Mouse (Mus musculus) embryo, embryonic 11.5 days (tissue): ENCODE results near the gene Zfp414.

ENCODE experiments used
- DNase-seq: peaks from one replicate; pipeline ENCODE4 v3.0.0-alpha.2; 2012; ENCODE audit warnings: low read depth, low spot score

Gene Zfp414

GRCm38 (mm10) chr17:33649781-33650475 is 21.0 kb downstream of the Zfp414 start:
- DNase-seq: no peak

- no peak for DNase-seq
Measured at GRCm38 (mm10) chr17:33666813-33667212, 37.9 kb downstream of the Zfp414 start.

GRCm38 (mm10) chr17:33669681-33670080 is 40.8 kb downstream of the Zfp414 start:
- DNase-seq: no peak

- no peak for DNase-seq
Measured at GRCm38 (mm10) chr17:33673837-33674236, 44.9 kb downstream of the Zfp414 start.

- DNase-seq: no peak
Measured at GRCm38 (mm10) chr17:33675452-33675851, 46.6 kb downstream of the Zfp414 start.

- no peak for DNase-seq
Measured at GRCm38 (mm10) chr17:33676086-33676485, 47.2 kb downstream of the Zfp414 start.

GRCm38 (mm10) chr17:33678771-33679170 is 49.9 kb downstream of the Zfp414 start:
- no peak for DNase-seq
